Mouse (Mus musculus): Measurements from ENCODE around the gene Gm15097.
"Not testable (repeated sequence)": the region's sequence is repeated elsewhere in the genome, so short reads cannot be mapped to it uniquely, and the experiment has no call there.

DNA sequence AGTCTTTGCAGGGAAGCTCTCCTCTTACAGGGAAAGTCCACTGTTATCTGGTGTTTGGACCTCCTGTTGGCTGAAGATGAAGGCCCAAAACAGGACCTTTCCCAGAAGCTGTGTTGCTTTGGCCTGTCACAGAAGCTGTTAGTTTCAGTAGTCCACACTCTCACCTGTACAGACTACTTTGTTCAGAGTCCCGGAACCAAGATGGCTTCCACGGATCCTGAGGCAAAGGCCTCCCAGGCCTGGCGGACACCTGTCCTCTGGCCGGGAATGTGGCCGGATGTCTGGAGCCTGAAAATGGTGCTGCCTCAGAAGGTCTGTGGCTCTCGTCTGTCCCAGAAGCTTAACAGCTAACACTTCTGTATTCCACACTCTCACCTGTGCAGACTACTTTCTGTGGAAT lies 26.9 kb downstream of the Gm15097 start:
- not testable (repeated sequence) for TF ChIP-seq POLR2A (IDR thresholded peaks at IDR 0.05; ENCODE audit: borderline replicate concordance, extremely low read depth, insufficient read depth, insufficient read length, poor library complexity, severe bottlenecking); CTCF (IDR thresholded peaks at IDR 0.05; ENCODE audit: borderline replicate concordance, extremely low read depth, insufficient read depth, insufficient read length)
